Mouse (Mus musculus): ENCODE measurements around the gene Olfr1126. TPM values are rescaled to one million over a fixed set of nuclear protein-coding genes. Genes with fewer than 3 reads are reported as not detected.

The Olfr1126 gene
- not detected in 2 replicates for polyA plus RNA-seq (2014; fragmentation: Nextera tagmentation; extraction: Ambion mirVana)

DNA sequence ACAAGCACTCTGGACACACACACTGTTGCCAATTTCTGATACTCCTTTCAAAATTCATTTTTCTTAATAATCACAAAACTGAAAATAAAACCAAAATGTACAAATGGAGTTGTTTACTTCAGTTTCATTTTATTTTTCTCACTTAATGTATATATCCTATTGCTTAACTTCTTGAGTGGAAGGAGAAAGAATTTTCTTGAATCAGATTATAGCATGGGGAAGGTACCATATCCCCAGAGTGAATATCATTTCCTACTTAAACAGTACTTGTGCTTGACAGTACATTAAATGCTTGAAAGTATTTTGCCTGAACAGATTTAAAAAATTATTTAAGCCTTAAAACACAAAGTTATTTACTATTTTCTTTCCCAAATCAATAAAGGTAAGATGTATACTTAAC, at the start of gene Olfr1126:
Olfr1126 (plus strand) TSS at position 301 of the 400 bp plus-strand sequence.
- ATAC-seq (replicated peaks; ENCODE audit: insufficient number of reproducible peaks, low FRiP score, low TSS enrichment, low read depth) (no peak), DNase-seq (ENCODE audit: low spot score) (no peak)
- Histone ChIP-seq H3K4me3 (ENCODE audit: low read depth, low read length) (no peak within 1 kb of the TSS), H3K9me3 (replicated peaks; ENCODE audit: control insufficient read depth, low read length) (no peaks in the 10 kb centered on the region), H3K27me3 (ENCODE audit: control insufficient read depth, insufficient read depth, low read length) (no peaks in the 10 kb centered on the region), H3K4me1 (ENCODE audit: control insufficient read depth, insufficient read depth, low read length) (no peaks in the 10 kb centered on the region), H3K36me3 (replicated peaks; ENCODE audit: control insufficient read depth, insufficient read depth, low read depth, low read length) (no peaks in the 10 kb centered on the region), H3K4me2 (ENCODE audit: low read depth, low read length) (no peak within 1 kb of the TSS), H3K9ac (replicated peaks; ENCODE audit: low read length) (no peak within 1 kb of the TSS), H3K27ac (replicated peaks; ENCODE audit: low read depth, low read length) (no peak within 1 kb of the TSS)

DNA sequence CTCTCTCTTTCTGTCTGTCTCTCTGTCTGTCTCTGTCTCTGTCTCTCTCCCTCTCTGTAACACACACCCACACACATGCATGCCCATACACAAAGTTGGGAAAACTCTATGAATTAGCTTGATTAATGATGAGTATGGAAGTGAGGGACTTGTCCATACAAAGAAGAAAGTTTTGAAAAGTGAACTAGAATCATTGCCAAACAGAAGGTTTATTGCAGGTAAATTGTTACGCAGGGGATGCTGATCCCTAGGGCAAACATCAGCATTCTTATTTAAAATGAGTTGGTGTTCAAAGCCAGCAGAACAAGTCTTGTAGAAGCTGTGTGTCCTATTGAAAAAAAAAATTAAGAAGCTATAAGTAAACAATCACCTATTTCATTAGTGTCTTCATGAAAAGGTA, 37.4 kb upstream of the Olfr1126 start, which contains the start of gene Olfr1123:
Olfr1123 (plus strand) TSS at position 301 of the 400 bp plus-strand sequence.
- Histone ChIP-seq H3K4me3 (ENCODE audit: low read depth, low read length) (no peak within 1 kb of the TSS), H3K27ac (replicated peaks; ENCODE audit: low read depth, low read length) (no peak within 1 kb of the TSS), H3K9ac (replicated peaks; ENCODE audit: low read length) (no peak within 1 kb of the TSS), H3K4me1 (ENCODE audit: control insufficient read depth, insufficient read depth, low read length) (no peaks in the 10 kb centered on the region), H3K27me3 (ENCODE audit: control insufficient read depth, insufficient read depth, low read length) (no peaks in the 10 kb centered on the region), H3K36me3 (replicated peaks; ENCODE audit: control insufficient read depth, insufficient read depth, low read depth, low read length) (no peaks in the 10 kb centered on the region), H3K9me3 (replicated peaks; ENCODE audit: control insufficient read depth, low read length) (no peaks in the 10 kb centered on the region), H3K4me2 (ENCODE audit: low read depth, low read length) (no peak within 1 kb of the TSS)
- no peak for DNase-seq (ENCODE audit: low spot score)
- 82% methylated on average over 1 of the region's 1 CpGs for WGBS
- ATAC-seq (replicated peaks; ENCODE audit: insufficient number of reproducible peaks, low FRiP score, low TSS enrichment, low read depth), result no peak

DNA sequence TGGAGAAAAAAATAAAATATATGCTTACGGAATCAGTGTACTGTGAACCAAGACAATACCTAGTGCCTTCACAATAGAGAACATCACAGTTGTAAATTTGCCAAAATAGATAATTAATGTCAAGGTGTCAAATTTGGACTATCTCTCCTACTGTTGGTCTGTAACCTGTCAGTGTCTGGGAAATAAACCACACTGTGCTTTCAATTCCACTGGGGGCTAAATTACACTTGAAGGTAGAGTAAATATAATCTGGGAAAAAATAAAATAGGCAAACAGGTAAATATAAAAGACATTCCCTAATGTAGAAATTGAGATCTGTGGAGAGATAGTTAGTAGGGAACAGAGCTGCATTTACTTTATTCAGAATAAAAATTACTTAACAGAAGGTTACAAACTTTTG, 23.8 kb upstream of the Olfr1126 start, which contains the start of gene Olfr1124:
Olfr1124 (plus strand) TSS at position 301 of the 400 bp plus-strand sequence.
- 88% methylated on average over 1 of the region's 1 CpGs for WGBS
- ATAC-seq (replicated peaks; ENCODE audit: insufficient number of reproducible peaks, low FRiP score, low TSS enrichment, low read depth), result no peak
- H3K27me3 ChIP-seq (ENCODE audit: control insufficient read depth, insufficient read depth, low read length), result no peaks in the 10 kb centered on the region
- no peaks in the 10 kb centered on the region for H3K4me1 ChIP-seq (ENCODE audit: control insufficient read depth, insufficient read depth, low read length)
- H3K27ac ChIP-seq (replicated peaks; ENCODE audit: low read depth, low read length), result no peak within 1 kb of the TSS
- DNase-seq (ENCODE audit: low spot score), result no peak
- H3K4me2 ChIP-seq (ENCODE audit: low read depth, low read length), result no peak within 1 kb of the TSS
- no peak within 1 kb of the TSS for H3K4me3 ChIP-seq (ENCODE audit: low read depth, low read length)
- H3K9ac ChIP-seq (replicated peaks; ENCODE audit: low read length), result no peak within 1 kb of the TSS
- no peaks in the 10 kb centered on the region for H3K36me3 ChIP-seq (replicated peaks; ENCODE audit: control insufficient read depth, insufficient read depth, low read depth, low read length)
- H3K9me3 ChIP-seq (replicated peaks; ENCODE audit: control insufficient read depth, low read length), result no peaks in the 10 kb centered on the region

DNA sequence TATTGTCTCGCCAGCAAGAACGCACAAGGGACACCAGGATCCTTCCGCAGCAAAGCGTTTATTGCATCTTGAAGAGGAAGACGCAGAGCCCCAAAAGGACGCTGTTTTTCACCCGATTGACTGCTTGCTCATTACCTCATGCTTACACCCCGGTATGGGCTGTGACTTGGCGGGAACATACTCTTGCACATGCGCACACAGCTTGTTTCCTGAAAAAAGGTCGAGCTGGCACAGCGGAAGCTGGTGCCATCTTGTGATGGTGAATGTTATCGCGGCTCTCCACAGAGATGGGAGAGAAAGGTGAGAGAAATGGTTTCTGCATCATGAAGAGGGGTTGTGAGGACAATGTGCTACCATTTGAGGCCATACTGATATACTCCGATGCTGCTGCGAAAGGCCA, 16.0 kb upstream of the Olfr1126 start:
- H3K9ac ChIP-seq (replicated peaks; ENCODE audit: low read length), result no peak overlapping the region
- WGBS, result 92% methylated on average over 16 of the region's 16 CpGs
- no peaks in the 10 kb centered on the region for H3K4me1 ChIP-seq (ENCODE audit: control insufficient read depth, insufficient read depth, low read length)

DNA sequence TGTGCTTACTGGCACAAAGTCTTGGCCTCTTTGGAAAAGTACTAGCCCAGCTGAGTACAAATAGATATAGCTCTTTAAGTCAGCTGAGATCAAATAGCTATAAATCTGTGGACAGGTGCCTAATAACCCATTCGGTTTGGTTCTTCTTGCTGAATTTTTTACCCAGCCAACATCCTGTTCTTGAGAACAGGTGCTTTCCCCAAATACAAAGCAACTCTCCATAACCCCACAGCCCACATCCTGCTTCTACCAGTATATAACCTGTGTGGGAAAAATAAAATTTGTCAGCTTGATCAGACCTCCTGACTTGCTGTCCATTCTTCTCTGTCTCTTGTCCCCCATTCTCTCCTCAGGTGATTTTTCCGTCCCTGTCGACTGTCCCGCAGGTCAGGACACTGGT, 8.0 kb downstream of the Olfr1126 start:
- no peak for ATAC-seq (replicated peaks; ENCODE audit: insufficient number of reproducible peaks, low FRiP score, low TSS enrichment, low read depth)
- 88% methylated on average over 4 of the region's 4 CpGs for WGBS

More for the DNA sequence above, 16.0 kb upstream of the Olfr1126 start:
- Histone ChIP-seq H3K4me2 (ENCODE audit: low read depth, low read length) (no peak overlapping the region), H3K27ac (replicated peaks; ENCODE audit: low read depth, low read length) (no peak overlapping the region), H3K4me3 (ENCODE audit: low read depth, low read length) (no peak overlapping the region), H3K27me3 (ENCODE audit: control insufficient read depth, insufficient read depth, low read length) (no peaks in the 10 kb centered on the region), H3K36me3 (replicated peaks; ENCODE audit: control insufficient read depth, insufficient read depth, low read depth, low read length) (no peaks in the 10 kb centered on the region), H3K9me3 (replicated peaks; ENCODE audit: control insufficient read depth, low read length) (no peaks in the 10 kb centered on the region)
- ATAC-seq (replicated peaks; ENCODE audit: insufficient number of reproducible peaks, low FRiP score, low TSS enrichment, low read depth) (no peak), DNase-seq (ENCODE audit: low spot score) (no peak)

DNA sequence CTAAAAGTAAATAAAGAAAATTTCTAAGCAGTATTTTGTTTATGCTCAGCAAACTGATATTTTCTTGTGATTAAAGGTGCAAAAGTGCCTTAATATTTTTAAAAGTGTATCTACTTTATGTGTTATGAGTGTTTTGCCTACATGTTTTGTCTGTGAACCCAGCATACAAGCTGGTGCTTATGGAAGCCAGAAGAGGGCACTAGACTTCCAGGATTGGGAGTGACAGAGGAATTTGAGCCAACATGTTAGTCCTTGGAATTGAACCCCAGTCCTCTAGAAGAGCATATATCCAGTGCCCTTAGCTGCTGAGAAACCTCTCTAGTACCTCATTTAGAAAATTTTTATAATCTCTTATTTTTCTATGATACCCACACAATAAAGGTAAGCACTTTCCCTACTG, 26.4 kb downstream of the Olfr1126 start:
- Histone ChIP-seq H3K4me1 (ENCODE audit: control insufficient read depth, insufficient read depth, low read length) (no peaks in the 10 kb centered on the region), H3K27me3 (ENCODE audit: control insufficient read depth, insufficient read depth, low read length) (no peaks in the 10 kb centered on the region), H3K27ac (replicated peaks; ENCODE audit: low read depth, low read length) (no peak overlapping the region), H3K4me3 (ENCODE audit: low read depth, low read length) (no peak overlapping the region), H3K36me3 (replicated peaks; ENCODE audit: control insufficient read depth, insufficient read depth, low read depth, low read length) (no peaks in the 10 kb centered on the region), H3K4me2 (ENCODE audit: low read depth, low read length) (no peak overlapping the region), H3K9me3 (replicated peaks; ENCODE audit: control insufficient read depth, low read length) (no peaks in the 10 kb centered on the region), H3K9ac (replicated peaks; ENCODE audit: low read length) (no peak overlapping the region)
- DNase-seq (ENCODE audit: low spot score) (no peak), ATAC-seq (replicated peaks; ENCODE audit: insufficient number of reproducible peaks, low FRiP score, low TSS enrichment, low read depth) (no peak)

More for the DNA sequence above, 8.0 kb downstream of the Olfr1126 start:
- Histone ChIP-seq H3K27me3 (ENCODE audit: control insufficient read depth, insufficient read depth, low read length) (no peaks in the 10 kb centered on the region), H3K9ac (replicated peaks; ENCODE audit: low read length) (no peak overlapping the region), H3K36me3 (replicated peaks; ENCODE audit: control insufficient read depth, insufficient read depth, low read depth, low read length) (no peaks in the 10 kb centered on the region), H3K27ac (replicated peaks; ENCODE audit: low read depth, low read length) (no peak overlapping the region), H3K9me3 (replicated peaks; ENCODE audit: control insufficient read depth, low read length) (no peaks in the 10 kb centered on the region), H3K4me1 (ENCODE audit: control insufficient read depth, insufficient read depth, low read length) (no peaks in the 10 kb centered on the region), H3K4me3 (ENCODE audit: low read depth, low read length) (no peak overlapping the region), H3K4me2 (ENCODE audit: low read depth, low read length) (no peak overlapping the region)
- DNase-seq (ENCODE audit: low spot score), result no peak

DNA sequence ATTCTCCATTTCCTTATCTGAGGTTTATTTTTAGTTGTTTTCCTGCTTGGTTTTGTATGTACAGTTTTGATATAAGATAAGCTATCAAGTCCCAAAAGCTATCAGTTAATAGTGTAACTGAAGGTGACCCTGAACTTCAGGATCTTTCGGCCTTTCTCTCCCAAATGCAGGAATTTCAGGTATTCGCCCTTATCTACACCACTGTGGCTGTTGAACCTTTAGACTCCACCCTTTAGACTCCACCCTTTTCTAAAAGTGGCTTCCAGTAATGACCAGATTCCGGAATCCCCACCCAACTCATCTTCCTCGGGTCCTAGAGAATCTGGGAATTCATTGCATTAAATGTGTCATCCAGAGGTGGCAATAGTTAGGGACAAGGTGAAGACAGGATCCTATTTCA, 27.4 kb downstream of the Olfr1126 start:
- Histone ChIP-seq H3K36me3 (replicated peaks; ENCODE audit: control insufficient read depth, insufficient read depth, low read depth, low read length) (no peaks in the 10 kb centered on the region), H3K9me3 (replicated peaks; ENCODE audit: control insufficient read depth, low read length) (no peaks in the 10 kb centered on the region), H3K4me3 (ENCODE audit: low read depth, low read length) (no peak overlapping the region), H3K4me2 (ENCODE audit: low read depth, low read length) (no peak overlapping the region), H3K27ac (replicated peaks; ENCODE audit: low read depth, low read length) (no peak overlapping the region), H3K9ac (replicated peaks; ENCODE audit: low read length) (no peak overlapping the region), H3K4me1 (ENCODE audit: control insufficient read depth, insufficient read depth, low read length) (no peaks in the 10 kb centered on the region), H3K27me3 (ENCODE audit: control insufficient read depth, insufficient read depth, low read length) (no peaks in the 10 kb centered on the region)
- DNase-seq (ENCODE audit: low spot score), result no peak
- no peak for ATAC-seq (replicated peaks; ENCODE audit: insufficient number of reproducible peaks, low FRiP score, low TSS enrichment, low read depth)
- 85% methylated on average over 4 of the region's 4 CpGs for WGBS

DNA sequence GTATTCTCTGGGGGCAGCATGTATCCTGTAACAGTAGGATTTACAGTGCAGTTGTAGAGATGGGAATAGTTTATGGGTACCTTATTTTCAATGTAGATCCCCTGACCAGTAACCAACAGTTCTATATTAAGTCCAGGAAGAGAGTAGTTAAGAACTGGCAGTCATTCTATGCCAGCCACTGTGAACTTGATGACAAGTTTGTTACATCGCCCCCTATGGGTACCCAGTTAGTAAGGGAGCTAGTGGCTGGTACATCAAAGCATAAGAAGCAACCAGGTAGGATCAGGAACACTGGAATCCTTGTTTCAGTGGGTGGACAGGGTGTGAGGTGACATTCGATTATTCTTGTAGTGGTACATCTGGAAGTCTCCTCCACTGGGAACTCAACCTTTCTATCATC, 28.5 kb downstream of the Olfr1126 start:
- no peaks in the 10 kb centered on the region for H3K4me1 ChIP-seq (ENCODE audit: control insufficient read depth, insufficient read depth, low read length)
- no peaks in the 10 kb centered on the region for H3K27me3 ChIP-seq (ENCODE audit: control insufficient read depth, insufficient read depth, low read length)
- no peak overlapping the region for H3K4me3 ChIP-seq (ENCODE audit: low read depth, low read length)
- H3K27ac ChIP-seq (replicated peaks; ENCODE audit: low read depth, low read length), result no peak overlapping the region
- ATAC-seq (replicated peaks; ENCODE audit: insufficient number of reproducible peaks, low FRiP score, low TSS enrichment, low read depth) (no peak), DNase-seq (ENCODE audit: low spot score) (no peak)
- no peak overlapping the region for H3K4me2 ChIP-seq (ENCODE audit: low read depth, low read length)
- no peak overlapping the region for H3K9ac ChIP-seq (replicated peaks; ENCODE audit: low read length)
- 73% methylated on average over 2 of the region's 2 CpGs for WGBS
- H3K36me3 ChIP-seq (replicated peaks; ENCODE audit: control insufficient read depth, insufficient read depth, low read depth, low read length), result no peaks in the 10 kb centered on the region
- no peaks in the 10 kb centered on the region for H3K9me3 ChIP-seq (replicated peaks; ENCODE audit: control insufficient read depth, low read length)
